Mouse (Mus musculus) hindbrain, embryonic 12.5 days (tissue): ENCODE results near the gene Xxylt1. TPM values are rescaled to one million over a fixed set of nuclear protein-coding genes. Genes with fewer than 3 reads are reported as not detected.
A peak's percentile ranks its signal among the peaks of the same experiment; 100 is the strongest.

Experiments used
- ATAC-seq: fragments of 200-750 bp; cut with Nextera tagmentation; 2 replicates; pipeline ENCODE4 v1.8.0; 2017; ENCODE audit warnings: moderate TSS enrichment; ENCODE audit not compliant: low FRiP score
- H3K27ac ChIP-seq: fragments of 300-500 bp; sonication (generic); 2 replicates; pipeline ENCODE4 v1.5.1; 2016; ENCODE audit warnings: mild to moderate bottlenecking
- H3K27me3 ChIP-seq: fragments of 300-500 bp; sonication (generic); 2 replicates; pipeline ENCODE4 v1.6.1; 2016; ENCODE audit warnings: mild to moderate bottlenecking
- H3K36me3 ChIP-seq: fragments of 300-500 bp; sonication (generic); 2 replicates; pipeline ENCODE4 v1.6.1; 2016; ENCODE audit warnings: mild to moderate bottlenecking
- H3K4me1 ChIP-seq: fragments of 300-500 bp; sonication (generic); 2 replicates; pipeline ENCODE4 v1.6.1; 2016
- H3K4me2 ChIP-seq: fragments of 300-500 bp; sonication (generic); replicated peaks from 2 replicates; pipeline ENCODE4 v1.6.1; 2016; ENCODE audit warnings: mild to moderate bottlenecking
- H3K4me3 ChIP-seq: fragments of 300-500 bp; sonication (generic); 2 replicates; pipeline ENCODE4 v1.5.1; 2016; ENCODE audit warnings: mild to moderate bottlenecking
- H3K9ac ChIP-seq: fragments of 300-500 bp; sonication (generic); 2 replicates; pipeline ENCODE4 v1.6.1; 2016; ENCODE audit warnings: mild to moderate bottlenecking, moderate library complexity
- H3K9me3 ChIP-seq: fragments of 300-500 bp; sonication (generic); replicated peaks from 2 replicates; pipeline ENCODE4 v1.6.1; 2016; ENCODE audit warnings: mild to moderate bottlenecking
- WGBS: fragments of 180-500 bp; shearing (Covaris S2); methylation state at CpG from one replicate; pipeline ENCODE4 v1.1.7; 2016; 5-methylcytosine and 5-hydroxymethylcytosine counted together
- polyA plus RNA-seq: library from polyadenylated mRNA; unstranded; fragments of >200 nt; fragmentation: Nextera tagmentation; extraction: Ambion mirVana; gene quantifications from 2 replicates; pipeline ENCODE4 v1.2.1, GENCODE M21; 2016

Xxylt1 gene
- polyA plus RNA-seq, 1 experiment from 2014 or later, result 17.9 TPM

GRCm38 (mm10) chr16:31074324-31074908, 6.8 kb downstream of the Xxylt1 start:
- H3K9ac ChIP-seq, result no peak overlapping the region
- no peaks in the 10 kb centered on the region for H3K36me3 ChIP-seq
- 75% methylated on average over 3 of the region's 3 CpGs for WGBS
- ATAC-seq, result no peak
- H3K4me1 ChIP-seq, result peaks cover 10% of the 10 kb centered on the region
- no peak overlapping the region for H3K27ac ChIP-seq
- no peaks in the 10 kb centered on the region for H3K9me3 ChIP-seq
- no peaks in the 10 kb centered on the region for H3K27me3 ChIP-seq
- no peak overlapping the region for H3K4me3 ChIP-seq
- H3K4me2 ChIP-seq, result no peak overlapping the region

- Histone ChIP-seq H3K27me3 (no peaks in the 10 kb centered on the region), H3K4me1 (peaks cover 9% of the 10 kb centered on the region), H3K9me3 (no peaks in the 10 kb centered on the region), H3K27ac (no peak overlapping the region), H3K36me3 (no peaks in the 10 kb centered on the region), H3K4me3 (no peak overlapping the region), H3K9ac (no peak overlapping the region), H3K4me2 (no peak overlapping the region)
- no peak for ATAC-seq
- 89% methylated on average over 6 of the region's 6 CpGs for WGBS
Observed at GRCm38 (mm10) chr16:31071731-31072130, 9.5 kb downstream of the Xxylt1 start.

GRCm38 (mm10) chr16:31070358-31071133, 10.7 kb downstream of the Xxylt1 start:
- Histone ChIP-seq H3K9ac (0 out of 2 replicates have a peak overlapping the region, but pooled peaks have one; percentile 4), H3K9me3 (no peaks in the 10 kb centered on the region), H3K27ac (no peak overlapping the region), H3K4me3 (no peak overlapping the region), H3K36me3 (no peaks in the 10 kb centered on the region), H3K27me3 (no peaks in the 10 kb centered on the region), H3K4me2 (peak overlapping the region; percentile 41), H3K4me1 (peaks cover 9% of the 10 kb centered on the region)
- WGBS, result 17% methylated on average over 20 of the region's 21 CpGs
- peak; percentile 71 for ATAC-seq

GRCm38 (mm10) chr16:31069211-31070166, 11.7 kb downstream of the Xxylt1 start:
- Histone ChIP-seq H3K9ac (no peak overlapping the region), H3K27me3 (no peaks in the 10 kb centered on the region), H3K4me1 (peaks cover 9% of the 10 kb centered on the region), H3K4me3 (no peak overlapping the region), H3K27ac (no peak overlapping the region), H3K36me3 (no peaks in the 10 kb centered on the region), H3K9me3 (no peaks in the 10 kb centered on the region), H3K4me2 (no peak overlapping the region)
- WGBS, result 83% methylated on average over 14 of the region's 14 CpGs
- no peak for ATAC-seq

GRCm38 (mm10) chr16:31068280-31068679, 13.0 kb downstream of the Xxylt1 start:
- 81% methylated on average over 7 of the region's 7 CpGs for WGBS
- H3K9me3 ChIP-seq, result no peaks in the 10 kb centered on the region
- H3K36me3 ChIP-seq, result no peaks in the 10 kb centered on the region
- H3K4me1 ChIP-seq, result peaks cover 9% of the 10 kb centered on the region
- no peak overlapping the region for H3K9ac ChIP-seq
- ATAC-seq, result no peak
- no peak overlapping the region for H3K4me3 ChIP-seq
- H3K4me2 ChIP-seq, result no peak overlapping the region
- no peaks in the 10 kb centered on the region for H3K27me3 ChIP-seq
- H3K27ac ChIP-seq, result no peak overlapping the region

- H3K27ac ChIP-seq, result no peak overlapping the region
- no peaks in the 10 kb centered on the region for H3K9me3 ChIP-seq
- WGBS, result 68% methylated on average over 15 of the region's 15 CpGs
- H3K4me2 ChIP-seq, result no peak overlapping the region
- no peak overlapping the region for H3K4me3 ChIP-seq
- peaks cover 12% of the 10 kb centered on the region for H3K4me1 ChIP-seq
- H3K36me3 ChIP-seq, result no peaks in the 10 kb centered on the region
- no peaks in the 10 kb centered on the region for H3K27me3 ChIP-seq
- no peak overlapping the region for H3K9ac ChIP-seq
- ATAC-seq, result no peak
Observed at GRCm38 (mm10) chr16:31066344-31067098, 14.7 kb downstream of the Xxylt1 start.

GRCm38 (mm10) chr16:31064782-31065181, 16.4 kb downstream of the Xxylt1 start:
- H3K36me3 ChIP-seq, result no peaks in the 10 kb centered on the region
- H3K27me3 ChIP-seq, result no peaks in the 10 kb centered on the region
- H3K4me2 ChIP-seq, result no peak overlapping the region
- no peak overlapping the region for H3K27ac ChIP-seq
- WGBS, result 95% methylated on average over 6 of the region's 6 CpGs
- no peak overlapping the region for H3K4me3 ChIP-seq
- peaks cover 10% of the 10 kb centered on the region; the same call in 1 of the 2 replicates for H3K4me1 ChIP-seq
- ATAC-seq, result no peak
- H3K9ac ChIP-seq, result no peak overlapping the region
- no peaks in the 10 kb centered on the region for H3K9me3 ChIP-seq

GRCm38 (mm10) chr16:31062918-31063317, 18.3 kb downstream of the Xxylt1 start:
- 81% methylated on average over 3 of the region's 3 CpGs for WGBS
- H3K4me3 ChIP-seq, result no peak overlapping the region
- H3K4me1 ChIP-seq, result peaks cover 21% of the 10 kb centered on the region
- no peaks in the 10 kb centered on the region for H3K36me3 ChIP-seq
- no peak for ATAC-seq
- H3K27ac ChIP-seq, result no peak overlapping the region
- no peaks in the 10 kb centered on the region for H3K9me3 ChIP-seq
- H3K4me2 ChIP-seq, result no peak overlapping the region
- H3K9ac ChIP-seq, result no peak overlapping the region
- no peaks in the 10 kb centered on the region for H3K27me3 ChIP-seq

- Histone ChIP-seq H3K4me2 (no peak overlapping the region), H3K9ac (no peak overlapping the region), H3K36me3 (no peaks in the 10 kb centered on the region), H3K27ac (no peak overlapping the region), H3K4me1 (peaks cover 21% of the 10 kb centered on the region), H3K4me3 (no peak overlapping the region), H3K9me3 (no peaks in the 10 kb centered on the region), H3K27me3 (no peaks in the 10 kb centered on the region)
- WGBS, result 73% methylated on average over 11 of the region's 11 CpGs
- ATAC-seq, result no peak
Observed at GRCm38 (mm10) chr16:31061246-31061880, 19.9 kb downstream of the Xxylt1 start.

- Histone ChIP-seq H3K27me3 (no peaks in the 10 kb centered on the region), H3K4me1 (peaks cover 21% of the 10 kb centered on the region), H3K9ac (no peak overlapping the region), H3K27ac (no peak overlapping the region), H3K4me3 (no peak overlapping the region), H3K9me3 (no peaks in the 10 kb centered on the region), H3K36me3 (no peaks in the 10 kb centered on the region), H3K4me2 (no peak overlapping the region)
- ATAC-seq, result no peak
- WGBS, result 93% methylated on average over 13 of the region's 13 CpGs
Observed at GRCm38 (mm10) chr16:31060714-31061113, 20.5 kb downstream of the Xxylt1 start.

- no peak overlapping the region for H3K4me3 ChIP-seq
- peaks cover 21% of the 10 kb centered on the region for H3K4me1 ChIP-seq
- H3K36me3 ChIP-seq, result no peaks in the 10 kb centered on the region
- no peak overlapping the region for H3K27ac ChIP-seq
- H3K9me3 ChIP-seq, result no peaks in the 10 kb centered on the region
- no peak for ATAC-seq
- H3K9ac ChIP-seq, result no peak overlapping the region
- H3K27me3 ChIP-seq, result no peaks in the 10 kb centered on the region
- 97% methylated on average over 3 of the region's 3 CpGs for WGBS
- H3K4me2 ChIP-seq, result no peak overlapping the region
Observed at GRCm38 (mm10) chr16:31060226-31060625, 21.0 kb downstream of the Xxylt1 start.
